Mouse (Mus musculus) limb, embryonic 12.5 days (tissue): ENCODE measurements at regions not wholly inside any gene's neighbourhood (a gene's known extent, or its start where the extent isn't known, plus 50 kb on each side); places are given as distances from the start of the nearest gene placed in this dataset.

Source experiments
- ATAC-seq: fragments of 200-750 bp; cut with Nextera tagmentation; 2 replicates; pipeline ENCODE4 v1.8.0; 2017; ENCODE audit warnings: low read depth, moderate TSS enrichment; ENCODE audit not compliant: insufficient number of reproducible peaks, insufficient read depth, low FRiP score, low TSS enrichment
- H3K27ac ChIP-seq: fragments of 300-500 bp; sonication (generic); 2 replicates; pipeline ENCODE4 v1.5.1; 2016; ENCODE audit warnings: mild to moderate bottlenecking, moderate library complexity
- H3K27me3 ChIP-seq: fragments of 300-500 bp; sonication (generic); 2 replicates; pipeline ENCODE4 v1.6.1; 2016; ENCODE audit warnings: mild to moderate bottlenecking, moderate library complexity
- H3K36me3 ChIP-seq: fragments of 300-500 bp; sonication (generic); 2 replicates; pipeline ENCODE4 v1.6.1; 2016; ENCODE audit warnings: mild to moderate bottlenecking, moderate library complexity
- H3K4me1 ChIP-seq: fragments of 300-500 bp; sonication (generic); replicated peaks from 2 replicates; pipeline ENCODE4 v1.6.1; 2016
- H3K4me2 ChIP-seq: fragments of 300-500 bp; sonication (generic); 2 replicates; pipeline ENCODE4 v1.6.1; 2016; ENCODE audit warnings: mild to moderate bottlenecking, moderate library complexity
- H3K4me3 ChIP-seq: fragments of 300-500 bp; sonication (generic); replicated peaks from 2 replicates; pipeline ENCODE4 v1.5.1; 2016; ENCODE audit warnings: mild to moderate bottlenecking
- H3K9ac ChIP-seq: fragments of 300-500 bp; sonication (generic); replicated peaks from 2 replicates; pipeline ENCODE4 v1.6.1; 2016; ENCODE audit warnings: mild to moderate bottlenecking, moderate library complexity
- H3K9me3 ChIP-seq: fragments of 300-500 bp; sonication (generic); 2 replicates; pipeline ENCODE4 v1.6.1; 2016; ENCODE audit warnings: mild to moderate bottlenecking, moderate library complexity
- WGBS: fragments of 180-500 bp; shearing (Covaris S2); methylation state at CpG from one replicate; pipeline ENCODE4 v1.1.7; 2016; 5-methylcytosine and 5-hydroxymethylcytosine counted together

GRCm38 (mm10) chr7:117778996-117779395 lies 337.0 kb downstream of the Rps15a start:
- H3K27ac ChIP-seq = no peak overlapping the region
- WGBS = 36% methylated on average over 4 of the region's 4 CpGs
- no peaks in the 10 kb centered on the region for H3K36me3 ChIP-seq
- H3K9me3 ChIP-seq = 0 out of 2 replicates have a peak, but pooled peaks cover 2% of the 10 kb centered on the region
- H3K9ac ChIP-seq = no peak overlapping the region
- H3K27me3 ChIP-seq = no peaks in the 10 kb centered on the region
- no peak for ATAC-seq
- H3K4me3 ChIP-seq = no peak overlapping the region
- H3K4me2 ChIP-seq = no peak overlapping the region
- no peaks in the 10 kb centered on the region for H3K4me1 ChIP-seq

GRCm38 (mm10) chr7:117777921-117778320 lies 338.1 kb downstream of the Rps15a start:
- H3K27ac ChIP-seq = no peak overlapping the region
- no peak for ATAC-seq
- H3K4me3 ChIP-seq = no peak overlapping the region
- H3K4me2 ChIP-seq = no peak overlapping the region
- H3K9ac ChIP-seq = no peak overlapping the region
- H3K36me3 ChIP-seq = no peaks in the 10 kb centered on the region
- H3K27me3 ChIP-seq = no peaks in the 10 kb centered on the region
- H3K4me1 ChIP-seq = no peaks in the 10 kb centered on the region
- H3K9me3 ChIP-seq = peaks cover 10% of the 10 kb centered on the region
- WGBS = 97% methylated on average over 2 of the region's 2 CpGs

- Histone ChIP-seq H3K9ac (no peak overlapping the region), H3K27me3 (no peaks in the 10 kb centered on the region), H3K4me3 (no peak overlapping the region), H3K4me2 (no peak overlapping the region), H3K4me1 (no peaks in the 10 kb centered on the region), H3K9me3 (peaks cover 18% of the 10 kb centered on the region), H3K27ac (no peak overlapping the region), H3K36me3 (no peaks in the 10 kb centered on the region)
- 91% methylated on average over 6 of the region's 6 CpGs for WGBS
- no peak for ATAC-seq
These were observed 344.2 kb downstream of the Rps15a start for GRCm38 (mm10) chr7:117771836-117772235.

GRCm38 (mm10) chr7:117759506-117759905 lies 356.5 kb downstream of the Rps15a start:
- Histone ChIP-seq H3K9ac (no peak overlapping the region), H3K4me2 (no peak overlapping the region), H3K4me3 (no peak overlapping the region), H3K27ac (no peak overlapping the region), H3K9me3 (no peaks in the 10 kb centered on the region), H3K4me1 (no peaks in the 10 kb centered on the region), H3K36me3 (no peaks in the 10 kb centered on the region), H3K27me3 (no peaks in the 10 kb centered on the region)
- 32% methylated on average over 1 of the region's 1 CpGs for WGBS
- ATAC-seq = no peak

GRCm38 (mm10) chr7:117757033-117757432 lies 359.0 kb downstream of the Rps15a start:
- no peaks in the 10 kb centered on the region for H3K9me3 ChIP-seq
- H3K36me3 ChIP-seq = no peaks in the 10 kb centered on the region
- no peak overlapping the region for H3K9ac ChIP-seq
- peaks cover 13% of the 10 kb centered on the region for H3K4me1 ChIP-seq
- no peak overlapping the region for H3K4me3 ChIP-seq
- no peak overlapping the region for H3K27ac ChIP-seq
- no peak for ATAC-seq
- no peak overlapping the region for H3K4me2 ChIP-seq
- no peaks in the 10 kb centered on the region for H3K27me3 ChIP-seq
- WGBS = 32% methylated on average over 4 of the region's 4 CpGs

DNA sequence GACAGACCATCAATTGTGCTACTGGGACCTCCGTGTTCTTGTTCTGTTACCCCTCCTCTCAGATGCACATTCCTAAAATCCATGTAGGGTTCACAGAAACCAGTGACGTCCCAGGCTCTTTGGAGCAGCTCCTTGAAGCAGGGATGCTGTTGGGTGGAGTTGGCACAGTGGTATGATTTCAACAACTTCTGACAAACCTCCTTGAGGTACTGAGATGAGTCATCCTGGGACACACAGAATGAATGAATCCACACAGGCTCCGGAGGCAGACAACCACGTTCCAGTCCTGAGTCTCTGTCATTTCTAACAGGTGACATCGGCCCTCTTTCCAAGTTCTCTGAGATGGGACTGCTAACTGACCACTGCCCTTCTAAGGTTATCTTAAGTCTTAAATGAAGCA lies 360.2 kb downstream of the Rps15a start:
- no peaks in the 10 kb centered on the region for H3K36me3 ChIP-seq
- no peak overlapping the region for H3K27ac ChIP-seq
- no peak overlapping the region for H3K4me2 ChIP-seq
- H3K27me3 ChIP-seq = no peaks in the 10 kb centered on the region
- 70% methylated on average over 5 of the region's 5 CpGs for WGBS
- H3K9me3 ChIP-seq = no peaks in the 10 kb centered on the region
- H3K4me3 ChIP-seq = no peak overlapping the region
- no peak overlapping the region for H3K9ac ChIP-seq
- H3K4me1 ChIP-seq = peaks cover 13% of the 10 kb centered on the region
- no peak for ATAC-seq

- Histone ChIP-seq H3K27ac (no peak overlapping the region), H3K9ac (no peak overlapping the region), H3K27me3 (no peaks in the 10 kb centered on the region), H3K4me3 (no peak overlapping the region), H3K4me1 (peaks cover 13% of the 10 kb centered on the region), H3K9me3 (no peaks in the 10 kb centered on the region), H3K4me2 (no peak overlapping the region), H3K36me3 (no peaks in the 10 kb centered on the region)
- ATAC-seq = no peak
- WGBS = 57% methylated on average over 5 of the region's 5 CpGs
These were observed 362.7 kb downstream of the Rps15a start for GRCm38 (mm10) chr7:117753296-117753695.

DNA sequence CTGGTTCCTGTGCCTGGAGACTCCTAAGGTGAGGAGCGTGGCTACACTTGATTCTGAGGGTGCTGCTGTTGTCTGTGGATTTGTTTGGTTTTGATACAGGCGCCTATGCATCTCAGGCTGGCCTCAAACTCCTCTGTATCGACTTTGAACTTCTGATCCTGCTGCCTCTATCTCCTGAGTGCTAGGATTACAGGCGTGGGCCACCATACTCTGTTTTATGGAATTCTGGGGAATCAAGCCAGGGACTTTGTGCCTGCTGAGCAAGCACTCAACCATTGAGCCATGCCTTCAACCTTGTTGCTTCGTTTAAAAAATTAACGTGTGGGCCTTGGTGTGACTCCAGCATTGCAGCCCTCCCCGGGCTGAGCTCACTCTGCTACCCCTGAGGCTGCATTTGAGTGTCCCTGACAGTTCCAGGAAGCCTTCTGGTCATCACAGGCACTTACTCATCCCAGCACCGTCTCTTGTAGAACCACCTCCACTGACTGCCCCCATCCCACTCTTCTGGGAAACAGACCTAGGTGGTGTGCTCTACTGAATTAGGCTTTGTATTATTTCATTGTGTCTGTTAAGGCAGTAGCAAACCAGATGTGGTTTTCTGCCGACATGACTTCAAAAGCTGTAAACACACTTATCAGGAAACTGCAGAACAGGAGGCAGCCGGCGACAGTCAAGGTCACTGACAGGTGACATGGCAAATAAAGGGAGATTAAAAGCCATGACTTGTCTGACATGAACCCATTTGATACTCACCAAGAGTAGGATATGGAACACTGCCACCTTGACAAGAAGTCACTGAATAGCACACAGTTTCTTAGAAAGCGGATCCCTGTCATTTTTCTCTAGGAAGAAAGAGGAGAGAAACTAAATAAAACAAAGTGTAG lies 363.4 kb downstream of the Rps15a start:
- Histone ChIP-seq H3K4me2 (no peak overlapping the region), H3K36me3 (no peaks in the 10 kb centered on the region), H3K4me3 (no peak overlapping the region), H3K9ac (no peak overlapping the region), H3K9me3 (no peaks in the 10 kb centered on the region), H3K27me3 (no peaks in the 10 kb centered on the region), H3K27ac (no peak overlapping the region), H3K4me1 (peaks cover 13% of the 10 kb centered on the region)
- ATAC-seq = no peak
- WGBS = 45% methylated on average over 12 of the region's 12 CpGs

DNA sequence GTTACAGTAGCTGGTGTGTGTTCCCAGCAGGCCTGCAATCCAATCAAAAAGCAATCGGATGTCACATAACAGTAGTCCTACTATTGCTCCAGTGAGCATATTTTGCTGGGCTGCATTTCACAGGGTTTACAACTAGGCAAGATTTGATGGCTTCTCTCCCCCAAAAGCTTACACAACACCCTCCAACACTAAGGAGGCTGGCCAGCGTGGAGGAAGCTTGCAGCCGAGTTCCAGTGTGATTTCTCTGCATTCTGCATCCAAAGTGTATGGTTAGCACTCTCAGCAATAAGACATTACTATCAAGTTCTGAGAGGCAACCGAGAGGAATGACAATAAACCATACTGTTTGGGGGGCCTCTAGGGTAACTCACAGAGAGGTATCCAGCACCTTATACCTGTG lies 367.2 kb downstream of the Xylt1 start:
- Histone ChIP-seq H3K4me1 (peaks cover 9% of the 10 kb centered on the region), H3K4me2 (no peak overlapping the region), H3K27me3 (no peaks in the 10 kb centered on the region), H3K9ac (no peak overlapping the region), H3K4me3 (no peak overlapping the region), H3K27ac (no peak overlapping the region), H3K36me3 (no peaks in the 10 kb centered on the region), H3K9me3 (no peaks in the 10 kb centered on the region)
- WGBS = 75% methylated on average over 4 of the region's 4 CpGs
- no peak for ATAC-seq

- no peaks in the 10 kb centered on the region for H3K36me3 ChIP-seq
- ATAC-seq = no peak
These were observed 365.6 kb downstream of the Xylt1 start for GRCm38 (mm10) chr7:117746393-117746792.

DNA sequence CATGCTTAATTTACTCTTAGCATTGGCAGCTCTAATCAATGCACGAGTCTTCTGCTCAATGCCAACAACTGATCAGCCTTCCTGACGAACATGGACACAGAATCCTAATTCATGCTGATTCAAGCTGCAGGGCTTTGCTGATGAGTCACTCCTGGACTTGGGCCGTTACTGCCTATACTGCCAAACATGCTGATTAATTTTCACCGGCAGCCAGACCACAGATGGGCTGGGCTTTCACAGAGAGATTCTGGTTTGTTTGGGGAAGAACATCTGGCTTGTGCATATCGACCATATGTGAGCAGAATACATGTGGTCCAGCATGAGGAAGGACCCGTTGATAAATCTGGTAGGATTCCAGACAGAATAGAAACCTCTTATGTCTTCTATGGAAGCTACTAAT lies 358.9 kb downstream of the Xylt1 start:
- Histone ChIP-seq H3K27me3 (no peaks in the 10 kb centered on the region), H3K4me1 (no peaks in the 10 kb centered on the region), H3K4me3 (no peak overlapping the region), H3K9me3 (no peaks in the 10 kb centered on the region), H3K9ac (no peak overlapping the region), H3K36me3 (no peaks in the 10 kb centered on the region), H3K4me2 (no peak overlapping the region), H3K27ac (no peak overlapping the region)
- 68% methylated on average over 6 of the region's 6 CpGs for WGBS
- no peak for ATAC-seq

More at GRCm38 (mm10) chr7:117746393-117746792, 365.6 kb downstream of the Xylt1 start:
- Histone ChIP-seq H3K27me3 (no peaks in the 10 kb centered on the region), H3K4me2 (no peak overlapping the region), H3K9me3 (no peaks in the 10 kb centered on the region), H3K4me1 (no peaks in the 10 kb centered on the region), H3K9ac (no peak overlapping the region), H3K4me3 (no peak overlapping the region), H3K27ac (no peak overlapping the region)
- 89% methylated on average over 4 of the region's 4 CpGs for WGBS

- no peak overlapping the region for H3K4me3 ChIP-seq
These were observed 354.9 kb downstream of the Xylt1 start for GRCm38 (mm10) chr7:117735699-117736020.

More at GRCm38 (mm10) chr7:117735699-117736020, 354.9 kb downstream of the Xylt1 start:
- Histone ChIP-seq H3K4me1 (no peaks in the 10 kb centered on the region), H3K9ac (no peak overlapping the region), H3K36me3 (no peaks in the 10 kb centered on the region), H3K9me3 (no peaks in the 10 kb centered on the region), H3K27ac (no peak overlapping the region), H3K27me3 (no peaks in the 10 kb centered on the region), H3K4me2 (no peak overlapping the region)
- no peak for ATAC-seq
- 64% methylated on average over 3 of the region's 3 CpGs for WGBS
